Mouse (Mus musculus): ENCODE measurements around the gene Acot2.

- TF ChIP-seq GATA1 (IDR thresholded peaks at IDR 0.05; ENCODE audit: low read depth, low read length) (no peak), MAX (IDR thresholded peaks at IDR 0.05; ENCODE audit: low read length) (no peak), USF1 (IDR thresholded peaks at IDR 0.05; ENCODE audit: low read depth, low read length) (no peak), ZMIZ1 (IDR thresholded peaks at IDR 0.05; ENCODE audit: low read depth, low read length) (no peak), MAFK (IDR thresholded peaks at IDR 0.05; ENCODE audit: borderline replicate concordance, low read depth, low read length) (no peak), CTCF (IDR thresholded peaks at IDR 0.05 in 2 of 3, conservative IDR thresholded peaks at IDR 0.05 in 1 of 3; ENCODE audit: control insufficient read depth in 1 of 3, insufficient read depth in 1 of 3, low read depth in 2 of 3, low read length in 3 of 3, poor library complexity in 1 of 3, severe bottlenecking in 1 of 3) (no peak), E2F4 (IDR thresholded peaks at IDR 0.05; ENCODE audit: borderline replicate concordance, low read depth, low read length) (no peak), EP300 (IDR thresholded peaks at IDR 0.05; ENCODE audit: low read depth in 1 of 2, low read length in 2 of 2) (no peak), JUND (IDR thresholded peaks at IDR 0.05; ENCODE audit: low read depth, low read length) (no peak), KAT2A (conservative IDR thresholded peaks at IDR 0.05; ENCODE audit: low read depth, low read length) (no peak), POLR2AphosphoS2 (IDR thresholded peaks at IDR 0.05; ENCODE audit: low read length) (no peak)
Observed at GRCm38 (mm10) chr12:83965235-83965634, 22.4 kb upstream of the Acot2 start.
